Mouse (Mus musculus): ENCODE data around the gene Tmem135.

- TF ChIP-seq POLR2A (IDR thresholded peaks at IDR 0.05; ENCODE audit: control insufficient read depth, extremely low read depth, insufficient read depth, low read length, poor library complexity) (no peak), CTCF (IDR thresholded peaks at IDR 0.05; ENCODE audit: borderline replicate concordance, control insufficient read depth, extremely low read depth, insufficient read depth, low read length, poor library complexity) (no peak)
These were observed 188.3 kb downstream of the Tmem135 start for GRCm38 (mm10) chr7:89215714-89216113.
